Mouse (Mus musculus): Measurements from ENCODE around the gene Rbm26.

Rbm26 gene

DNA sequence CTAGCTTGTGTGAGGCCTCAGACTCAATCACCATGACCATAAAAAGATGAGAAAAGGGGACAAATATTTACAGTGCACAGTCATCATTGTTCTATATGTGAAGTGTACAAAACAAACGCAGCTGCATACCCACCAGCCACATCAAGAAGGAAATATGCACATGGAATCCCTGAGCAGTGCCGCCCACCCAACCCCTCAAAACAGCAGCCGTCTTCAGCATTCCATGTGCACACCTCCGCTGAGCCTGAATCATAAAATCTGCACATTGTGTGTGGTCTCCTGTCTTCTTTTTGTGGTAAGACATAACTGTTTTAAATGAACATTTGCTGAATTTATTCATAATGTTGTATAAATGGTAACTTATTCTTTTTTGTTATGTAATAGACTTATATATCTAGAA is 90.1 kb downstream of the Rbm26 start:
- no peak for DNase-seq (ENCODE audit: low spot score)

- no peak for DNase-seq (ENCODE audit: low spot score)
Observed at GRCm38 (mm10) chr14:105085332-105085993, 91.7 kb downstream of the Rbm26 start.

DNA sequence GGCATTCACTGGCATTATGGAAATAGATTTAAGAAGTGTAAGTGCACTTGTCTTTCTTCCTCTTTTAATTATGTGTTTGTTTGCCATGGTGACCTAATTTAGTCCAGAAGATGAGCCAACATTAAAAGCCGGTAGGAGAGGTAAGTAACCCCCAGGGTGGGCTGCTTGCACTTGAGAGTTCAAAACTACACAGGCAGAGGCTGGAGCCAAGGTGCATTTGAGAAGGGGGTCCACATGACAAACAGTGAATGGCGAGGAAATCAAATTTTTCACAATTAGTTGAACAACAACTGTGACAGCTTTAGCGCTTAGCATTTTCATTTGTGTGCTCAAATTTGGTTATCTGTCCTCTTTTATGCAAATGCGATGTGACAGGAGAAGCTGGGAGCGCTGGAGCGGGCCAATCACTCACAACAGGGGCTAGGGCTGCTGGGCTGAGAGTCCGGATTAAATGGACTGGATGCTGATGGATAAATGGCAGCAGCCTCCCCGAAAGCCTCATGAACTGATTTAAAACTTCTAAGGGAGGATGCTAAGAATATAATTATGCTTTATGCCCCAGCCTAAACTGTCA is 92.3 kb downstream of the Rbm26 start:
- DNase-seq (ENCODE audit: low spot score) = no peak

GRCm38 (mm10) chr14:105084106-105084505 is 93.0 kb downstream of the Rbm26 start:
- DNase-seq (ENCODE audit: low spot score) = no peak

DNA sequence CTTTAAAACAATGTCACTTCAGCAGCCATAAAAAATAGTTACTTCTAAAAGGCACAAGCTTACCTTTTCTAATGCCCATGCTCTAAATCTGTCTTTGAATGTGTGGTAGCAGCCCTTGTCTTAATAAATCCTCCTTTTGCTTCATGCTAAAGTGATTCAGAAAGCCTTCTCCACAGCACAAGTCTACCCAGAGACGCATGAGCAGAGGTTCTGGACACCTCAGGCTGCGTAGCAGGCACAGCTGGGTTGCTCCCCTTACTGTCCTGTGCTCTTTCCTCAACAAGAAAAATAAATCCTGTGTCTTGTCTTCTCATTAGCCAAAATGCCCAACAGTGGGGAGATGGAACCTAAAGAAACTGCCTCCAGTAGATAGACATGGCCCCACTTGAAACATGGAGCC is 102.4 kb downstream of the Rbm26 start:
- DNase-seq (ENCODE audit: low spot score) = no peak

DNA sequence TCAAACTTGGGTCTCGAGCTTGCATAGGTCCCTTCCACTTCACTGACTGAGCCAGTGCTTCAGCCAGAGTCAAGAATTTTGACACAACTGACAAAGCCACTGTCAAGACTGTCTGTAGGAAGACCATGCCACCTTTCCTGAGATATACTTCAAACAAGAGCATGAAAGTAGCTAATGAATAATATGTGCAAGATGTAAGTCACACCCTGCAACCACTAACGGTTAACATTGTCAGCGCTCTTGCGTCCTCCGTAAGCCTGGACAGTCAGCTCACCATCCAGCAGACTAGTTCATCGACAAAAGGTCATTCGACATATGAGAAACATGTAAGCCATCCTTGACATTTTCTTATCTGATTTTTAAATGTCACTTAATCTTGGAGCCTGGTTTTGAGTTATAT is 102.8 kb downstream of the Rbm26 start:
- DNase-seq (ENCODE audit: low spot score) = no peak

DNA sequence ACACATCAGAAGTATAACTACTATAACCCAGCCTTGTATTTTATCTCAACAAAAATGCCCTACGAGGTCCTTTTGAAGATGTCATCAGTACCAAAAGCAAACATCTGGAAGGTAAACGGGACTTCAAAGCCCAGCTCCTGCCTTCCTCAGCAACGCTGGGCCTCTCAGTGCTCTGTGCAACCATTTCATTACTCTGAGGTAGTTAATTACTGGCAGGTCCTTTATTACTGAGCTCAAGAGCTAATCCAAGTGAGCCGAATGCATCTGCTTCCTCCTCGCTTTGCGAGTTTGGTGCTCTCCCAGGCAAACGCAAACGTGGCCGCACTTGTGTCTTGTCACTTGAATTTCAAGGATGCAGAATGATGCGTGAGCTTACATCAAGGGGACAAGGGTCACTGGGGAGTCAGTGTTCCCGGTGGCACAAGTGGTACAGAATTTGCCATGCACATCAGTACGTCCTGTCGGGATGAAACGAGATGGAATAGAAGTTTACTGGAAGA is 106.1 kb downstream of the Rbm26 start:
- no peak for DNase-seq (ENCODE audit: low spot score)

DNA sequence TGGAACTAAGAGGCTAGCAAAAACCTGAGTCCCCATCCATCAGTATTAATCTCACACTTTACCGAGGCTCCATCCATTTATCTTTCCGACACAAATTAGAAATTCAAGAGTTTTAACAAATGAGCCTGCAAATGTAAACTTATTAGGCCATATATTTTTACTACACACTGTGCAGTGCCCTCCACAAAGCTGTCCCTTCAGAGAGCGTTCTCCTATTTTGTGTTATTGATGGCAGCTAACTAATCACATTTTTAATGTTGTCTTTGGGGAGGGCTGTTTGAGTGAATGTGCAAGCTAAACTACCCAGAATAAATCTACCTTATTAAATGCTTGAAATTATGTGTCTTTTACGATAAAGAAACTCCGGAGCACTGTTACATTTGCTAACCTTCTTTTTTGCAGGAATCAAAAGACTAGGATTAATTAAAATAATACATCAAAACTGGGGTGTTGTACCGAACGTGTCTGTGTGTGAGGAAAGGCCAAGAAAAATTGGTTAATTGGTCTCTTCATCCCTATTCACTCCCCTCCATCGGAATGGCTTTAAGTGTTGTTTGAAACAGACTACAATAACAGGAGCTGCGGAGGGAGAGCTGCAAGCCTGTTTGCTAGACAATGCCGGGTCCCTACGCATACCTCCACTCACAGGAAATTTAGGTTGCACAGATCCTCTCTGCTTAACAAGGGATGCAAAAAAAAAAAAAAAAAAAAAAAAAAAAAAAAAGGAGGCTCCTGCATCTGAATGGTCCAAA is 106.7 kb downstream of the Rbm26 start:
- no peak for DNase-seq (ENCODE audit: low spot score)

DNA sequence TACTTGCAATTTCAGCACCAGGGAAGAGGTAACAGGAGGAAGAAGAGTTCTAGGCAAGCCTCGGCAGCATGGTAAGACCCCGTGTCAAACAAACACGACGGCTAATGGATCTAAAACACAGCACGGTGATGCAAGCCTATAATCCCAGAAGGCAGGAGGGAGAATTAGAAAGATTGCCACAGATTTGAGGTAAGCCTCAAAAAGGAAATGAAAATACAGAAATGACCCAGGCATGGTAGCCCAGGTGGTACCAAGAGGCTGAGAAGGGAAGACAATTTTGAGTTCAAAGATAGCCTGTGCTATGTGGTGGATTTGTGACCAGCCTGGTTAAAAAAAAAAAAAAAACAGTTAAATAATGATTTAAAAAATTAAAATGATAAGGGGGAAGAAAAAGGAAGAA is 109.1 kb downstream of the Rbm26 start:
- no peak for DNase-seq (ENCODE audit: low spot score)

GRCm38 (mm10) chr14:105064243-105064642 is 112.9 kb downstream of the Rbm26 start:
- no peak for DNase-seq (ENCODE audit: low spot score)

GRCm38 (mm10) chr14:105061230-105061629 is 115.9 kb downstream of the Rbm26 start:
- DNase-seq (ENCODE audit: low spot score) = no peak

DNA sequence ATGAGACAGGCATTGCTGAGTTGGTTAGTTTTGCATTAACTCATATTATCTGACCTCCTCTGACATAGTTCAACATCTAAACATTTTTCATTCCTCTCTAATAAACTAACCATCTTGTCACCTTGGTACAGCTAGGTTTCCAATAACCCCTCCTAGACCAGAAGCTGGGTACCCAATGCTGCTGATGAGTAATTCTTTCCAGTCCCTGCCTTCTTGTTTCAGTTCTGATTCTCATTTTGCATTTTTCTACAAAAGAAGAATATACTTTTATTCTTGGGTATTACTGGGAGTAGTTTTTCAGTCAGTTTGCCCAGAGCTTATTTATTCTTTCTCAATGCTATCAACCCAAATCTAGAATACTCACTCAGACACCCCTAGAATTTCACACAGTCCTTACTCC is 119.2 kb downstream of the Rbm26 start:
- no peak for DNase-seq (ENCODE audit: low spot score)
